24 mouse cellular contexts compared by ENCODE assay signal in genomic region chr16:13173055-13173742, GRCm38 (mm10).
"Had no signal": no experiment of that assay in that cellular context is flagged by ENCODE, and none has a peak within 500 bp of the region (broad histone marks: within the 10 kb centered on the region; RNA-seq: fewer than 3 reads in every experiment).

No protein-coding gene starts in this region.

- H3K36me3 ChIP-seq: heart, embryonic 13.5 days; heart, embryonic 15.5 days; hindbrain, embryonic 13.5 days; hindbrain, embryonic 15.5 days; kidney, embryonic 15.5 days; limb, embryonic 13.5 days; limb, embryonic 15.5 days; liver, embryonic 12.5 days had no signal

- H3K4me3 ChIP-seq: heart, embryonic 13.5 days; heart, embryonic 15.5 days; hindbrain, embryonic 13.5 days; hindbrain, embryonic 15.5 days; kidney, embryonic 15.5 days; limb, embryonic 13.5 days; limb, embryonic 15.5 days; liver, embryonic 12.5 days had no signal

- H3K27me3 ChIP-seq: heart, embryonic 13.5 days; heart, embryonic 15.5 days; hindbrain, embryonic 13.5 days; hindbrain, embryonic 15.5 days; kidney, embryonic 15.5 days; limb, embryonic 13.5 days; limb, embryonic 15.5 days; liver, embryonic 12.5 days had no signal

- DNase-seq: gastrocnemius, postnatal 14 days; gastrocnemius, postnatal 36 days; heart, adult 18-20 months; heart, postnatal 14 days; heart, postnatal 36 days; kidney, adult 11 months; kidney, adult 2 months; kidney, adult 9 months; kidney, postnatal 14 days; kidney, postnatal 36 days; layer of hippocampus, adult 9-11 months; layer of hippocampus, postnatal 36 days; left cerebral cortex, postnatal 4 days had no signal

- H3K27ac ChIP-seq: heart, embryonic 13.5 days; heart, embryonic 15.5 days; hindbrain, embryonic 13.5 days; hindbrain, embryonic 15.5 days; hindbrain, postnatal 0 days; kidney, embryonic 15.5 days; kidney, postnatal 0 days; limb, embryonic 13.5 days; limb, embryonic 15.5 days; liver, embryonic 12.5 days; liver, embryonic 14.5 days had no signal

- H3K9me3 ChIP-seq: heart, embryonic 15.5 days; hindbrain, embryonic 13.5 days; hindbrain, embryonic 15.5 days; kidney, embryonic 15.5 days; limb, embryonic 15.5 days; liver, embryonic 12.5 days had no signal

- H3K4me1 ChIP-seq: heart, embryonic 13.5 days; heart, embryonic 15.5 days; hindbrain, embryonic 13.5 days; hindbrain, embryonic 15.5 days; kidney, embryonic 15.5 days; limb, embryonic 13.5 days; limb, embryonic 15.5 days; liver, embryonic 12.5 days had no signal
